Mouse (Mus musculus) ovary, postnatal 36 days (tissue): ENCODE data around the gene Uaca.

ENCODE experiments used
- DNase-seq: peaks from one replicate; pipeline ENCODE4 v3.0.0; 2022; ENCODE audit warnings: low spot score, mixed read lengths

Gene Uaca

GRCm38 (mm10) chr9:60837449-60838141 lies 43.3 kb downstream of the Uaca start:
- no peak for DNase-seq

- DNase-seq, result no peak
Observed at GRCm38 (mm10) chr9:60838331-60838872, 44.1 kb downstream of the Uaca start.

- DNase-seq, result no peak
Observed at GRCm38 (mm10) chr9:60841393-60841792, 47.1 kb downstream of the Uaca start.

GRCm38 (mm10) chr9:60843415-60844076 lies 49.2 kb downstream of the Uaca start:
- DNase-seq, result no peak

GRCm38 (mm10) chr9:60848730-60849129 lies 54.4 kb downstream of the Uaca start:
- no peak for DNase-seq

DNA sequence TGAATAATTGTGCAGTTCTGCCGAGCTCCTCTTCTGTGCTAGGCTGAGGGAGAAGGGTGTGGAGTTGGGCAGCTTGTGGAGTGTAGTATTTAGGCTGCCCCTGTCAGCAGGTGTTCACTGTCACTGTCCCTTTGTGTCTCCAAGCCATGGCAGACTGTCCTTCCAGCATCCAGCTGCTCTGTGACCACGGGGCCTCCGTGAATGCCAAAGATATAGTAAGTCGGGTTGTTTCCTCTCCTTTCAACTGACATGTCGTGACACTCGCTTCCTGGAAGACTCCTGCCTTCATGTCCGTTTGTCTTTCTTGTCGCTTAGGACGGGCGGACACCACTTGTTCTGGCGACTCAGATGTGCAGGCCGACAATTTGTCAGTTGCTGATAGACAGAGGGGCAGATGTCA lies 55.6 kb downstream of the Uaca start:
- no peak for DNase-seq

DNA sequence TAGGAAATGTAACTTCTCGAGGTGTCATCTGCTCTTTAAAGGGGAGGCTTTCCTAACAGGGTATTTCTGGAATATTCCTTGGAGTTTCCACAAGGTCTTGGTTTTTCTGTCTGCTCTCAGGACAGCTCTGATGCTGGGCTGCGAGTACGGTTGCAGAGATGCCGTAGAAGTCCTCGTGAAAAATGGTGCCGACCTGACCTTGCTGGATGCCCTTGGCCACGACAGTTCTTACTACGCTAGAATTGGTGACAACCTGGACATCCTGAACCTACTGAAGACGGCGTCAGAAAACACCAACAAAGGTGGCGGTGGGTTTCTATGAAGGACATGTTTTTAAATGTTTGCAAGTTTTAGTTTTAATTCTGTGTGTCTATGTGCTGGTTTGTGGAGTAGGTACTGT lies 59.9 kb downstream of the Uaca start:
- DNase-seq, result no peak

GRCm38 (mm10) chr9:60857833-60858232 lies 63.5 kb downstream of the Uaca start:
- peak; percentile 50 for DNase-seq

GRCm38 (mm10) chr9:60858306-60858960 lies 64.1 kb downstream of the Uaca start:
- no peak for DNase-seq

DNA sequence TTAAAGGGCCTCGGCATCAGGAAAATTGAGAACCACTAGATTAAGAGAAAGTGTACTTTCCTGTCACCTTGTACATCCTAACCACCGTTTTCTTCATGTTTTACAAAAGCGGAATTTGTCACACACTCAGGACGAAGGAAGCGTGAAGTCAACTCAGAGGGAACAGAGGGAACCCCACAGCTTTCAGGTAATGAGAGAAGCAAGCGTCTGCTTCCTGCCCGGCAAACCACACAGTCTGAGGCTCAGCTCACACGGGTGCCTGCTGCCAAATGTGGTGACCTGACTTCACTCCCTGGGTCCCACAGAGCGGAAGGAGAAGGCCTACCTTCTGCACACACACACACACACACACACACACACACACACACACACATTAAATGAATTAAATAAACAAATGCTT lies 64.7 kb downstream of the Uaca start:
- no peak for DNase-seq

- DNase-seq, result no peak
Observed at GRCm38 (mm10) chr9:60861030-60861429, 66.7 kb downstream of the Uaca start.

GRCm38 (mm10) chr9:60864664-60865063 lies 70.3 kb downstream of the Uaca start:
- no peak for DNase-seq

DNA sequence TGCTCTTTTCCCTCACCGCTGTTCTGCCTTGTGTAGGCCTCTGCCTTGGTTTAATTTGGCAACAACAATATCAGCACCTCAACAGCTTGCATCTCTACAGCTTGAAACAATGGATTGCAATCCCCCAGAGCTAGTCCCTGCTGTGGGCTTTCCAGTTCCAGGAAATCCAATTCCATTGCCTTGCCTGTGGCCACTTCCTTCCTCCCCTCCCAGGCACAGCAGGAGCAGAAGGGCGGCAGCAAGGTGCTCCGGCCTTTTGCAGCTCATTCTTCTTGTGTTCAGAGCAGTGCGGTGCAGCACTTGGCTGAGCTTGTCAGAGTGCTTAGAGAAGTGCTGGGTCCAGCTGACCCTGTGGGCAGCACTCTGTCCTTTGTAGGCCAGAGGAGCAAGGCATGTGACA lies 71.5 kb downstream of the Uaca start:
- no peak for DNase-seq

DNA sequence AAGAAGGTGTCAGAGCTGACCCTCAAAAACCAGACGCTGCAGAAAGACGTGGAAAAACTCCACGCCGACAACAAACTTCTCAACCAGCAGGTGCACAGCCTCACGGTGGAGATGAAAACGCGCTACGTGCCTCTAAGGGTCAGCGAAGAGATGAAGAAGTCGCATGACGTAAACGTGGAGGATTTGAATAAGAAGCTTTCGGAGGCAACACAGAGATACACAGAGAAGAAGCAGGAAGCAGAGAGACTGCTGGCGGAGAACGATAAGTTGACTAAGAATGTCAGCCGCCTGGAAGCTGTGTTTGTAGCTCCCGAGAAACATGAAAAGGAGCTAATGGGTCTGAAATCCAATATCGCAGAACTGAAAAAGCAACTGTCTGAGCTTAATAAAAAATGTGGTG lies 76.1 kb downstream of the Uaca start:
- DNase-seq, result no peak

GRCm38 (mm10) chr9:60870919-60871503 lies 76.7 kb downstream of the Uaca start:
- no peak for DNase-seq

DNA sequence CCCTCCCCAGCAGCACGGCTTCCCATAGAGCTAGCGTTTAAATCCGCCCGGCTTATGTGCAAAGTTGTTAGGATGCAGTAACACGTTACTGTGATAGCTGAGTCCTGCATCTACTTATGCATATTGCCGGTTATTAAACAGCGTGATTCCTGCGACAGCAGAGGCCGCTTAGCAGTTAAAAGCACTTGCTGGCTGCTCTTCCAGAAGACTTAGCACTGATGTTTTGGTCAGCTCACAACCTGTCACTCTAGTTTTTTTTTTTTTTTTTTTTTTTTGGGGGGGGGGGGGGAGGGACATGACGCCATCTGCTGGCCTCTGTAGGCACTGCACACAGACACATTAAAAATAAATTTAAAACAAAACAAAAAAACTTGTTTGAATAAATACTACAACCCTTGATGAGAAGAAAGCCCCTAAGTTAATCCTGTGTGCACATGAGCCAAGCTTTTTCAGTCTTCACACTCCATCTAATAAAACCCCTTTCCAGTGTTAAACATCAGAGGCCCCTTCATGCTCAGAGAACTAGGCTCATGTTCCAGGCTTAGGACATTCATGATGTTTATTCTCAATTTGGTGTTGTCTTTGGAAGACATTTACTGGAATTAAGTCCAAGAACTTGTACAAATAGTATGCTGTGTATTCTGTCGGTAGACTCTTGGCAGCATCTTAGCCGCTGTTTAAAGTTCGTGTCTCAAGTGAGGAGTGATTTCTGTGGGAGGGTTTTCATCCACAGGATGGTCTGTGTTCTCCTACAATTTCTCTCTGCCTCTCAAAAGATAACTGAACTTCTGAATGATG lies 79.1 kb downstream of the Uaca start:
- no peak for DNase-seq

- no peak for DNase-seq
Observed at GRCm38 (mm10) chr9:60874055-60874392, 79.7 kb downstream of the Uaca start.

DNA sequence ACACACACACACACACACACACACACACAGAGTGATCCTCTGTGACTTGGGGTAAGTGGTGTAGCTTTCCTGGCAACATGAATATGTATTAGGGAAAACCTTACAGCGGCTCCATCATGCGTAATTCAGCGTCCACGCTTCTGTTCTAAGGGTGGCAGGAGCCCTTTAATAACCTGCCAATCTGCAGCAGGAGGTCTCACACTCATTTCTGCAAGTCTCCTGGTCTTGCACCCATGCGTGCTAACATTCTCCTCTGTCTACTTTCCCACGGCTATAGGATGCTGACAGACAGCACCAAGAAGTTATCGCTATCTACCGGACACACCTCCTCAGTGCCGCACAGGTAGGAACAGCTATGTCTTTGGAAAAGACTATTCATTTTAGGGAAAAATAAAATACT lies 81.7 kb downstream of the Uaca start:
- no peak for DNase-seq

GRCm38 (mm10) chr9:60876531-60876930 lies 82.2 kb downstream of the Uaca start:
- DNase-seq, result no peak

GRCm38 (mm10) chr9:60878051-60878557 lies 83.8 kb downstream of the Uaca start:
- DNase-seq, result no peak

DNA sequence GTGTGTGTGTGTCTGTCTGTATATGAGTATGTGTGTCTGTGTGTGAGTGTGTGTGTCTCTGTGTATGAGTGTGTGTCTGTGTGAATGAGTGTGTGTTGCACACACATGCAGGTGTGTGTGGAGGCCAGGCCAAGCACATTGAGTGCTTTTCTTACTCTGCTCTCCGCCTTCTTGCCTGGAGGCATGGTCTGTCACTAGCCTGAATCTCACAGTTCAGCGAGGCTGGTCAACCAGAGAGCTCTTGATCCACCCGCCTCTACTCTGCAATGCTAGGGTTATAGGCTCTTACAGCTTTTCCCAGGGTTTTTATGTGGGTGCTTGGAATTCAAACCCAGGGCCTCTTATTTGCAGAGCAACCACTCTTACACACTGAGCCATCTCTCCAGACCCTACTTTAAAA lies 84.3 kb downstream of the Uaca start:
- DNase-seq, result no peak

DNA sequence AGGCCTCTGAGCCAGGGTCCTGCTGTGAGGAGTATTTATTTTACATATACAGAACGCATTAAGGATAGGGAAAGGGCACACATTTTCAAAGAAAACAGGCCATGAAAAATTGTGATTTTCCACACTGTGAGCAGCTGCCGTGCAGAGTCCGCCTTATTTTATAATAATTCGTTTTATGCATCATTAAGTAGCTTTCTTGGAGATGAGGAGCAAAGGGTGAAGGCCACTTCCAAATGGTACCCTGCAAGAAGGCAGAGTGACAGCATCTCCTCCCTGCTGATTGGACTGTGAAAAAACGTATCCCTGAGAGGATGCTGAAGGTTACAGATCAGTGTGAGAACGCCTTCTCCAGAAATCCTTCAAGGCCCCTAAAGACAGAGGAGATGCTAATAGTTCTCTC lies 90.8 kb downstream of the Uaca start:
- no peak for DNase-seq
